Mouse (Mus musculus) thymus, postnatal 0 days (tissue): ENCODE measurements around the gene Tatdn3. TPM values are rescaled to one million over a fixed set of nuclear protein-coding genes. Genes with fewer than 3 reads are reported as not detected.
A peak's percentile ranks its signal among the peaks of the same experiment; 100 is the strongest.

Source experiments
- DNase-seq: peaks from one replicate; pipeline ENCODE4 v3.0.0-alpha.2; 2015; ENCODE audit warnings: low spot score
- polyA plus RNA-seq: library from polyadenylated mRNA; unstranded; fragments of >200 nt; fragmentation: Nextera tagmentation; extraction: Ambion mirVana; gene quantifications from 2 replicates; pipeline ENCODE4 v1.2.1, GENCODE M21; 2015

Gene Tatdn3
- polyA plus RNA-seq, result 12.0 and 14.0 TPM in 2 replicates

GRCm38 (mm10) chr1:191062781-191063485 is at the start of gene Tatdn3, which contains the start of gene Nsl1:
Tatdn3 (minus strand) TSS chr1:191062932.
Nsl1 (plus strand) TSS chr1:191063012.
- DNase-seq, result peak; percentile 87

GRCm38 (mm10) chr1:191111146-191111545 is 48.4 kb upstream of the Tatdn3 start:
- peak; percentile 12 for DNase-seq

- DNase-seq, result no peak
Observed at GRCm38 (mm10) chr1:191109907-191110306, 47.2 kb upstream of the Tatdn3 start.

- no peak for DNase-seq
Observed at GRCm38 (mm10) chr1:191107306-191107705, 44.6 kb upstream of the Tatdn3 start.

DNA sequence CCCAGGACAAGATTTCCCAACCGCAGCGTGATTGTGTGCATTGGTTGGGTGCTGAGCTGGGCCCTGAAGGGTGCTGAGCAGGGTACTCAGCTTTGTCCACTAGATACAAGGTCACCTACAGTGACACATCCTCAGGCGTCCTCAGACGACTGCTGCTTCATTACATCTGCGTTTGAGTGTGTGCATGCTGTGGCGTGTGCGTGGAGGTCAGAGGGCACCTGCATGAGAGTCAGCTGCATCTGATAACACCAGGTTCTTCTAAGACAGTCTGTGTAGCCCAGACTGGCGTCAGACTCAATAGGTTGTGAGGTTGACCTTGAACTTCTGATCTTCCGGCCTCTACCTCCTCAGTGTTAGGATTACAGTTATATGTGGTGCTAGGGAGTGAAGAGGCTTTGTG is 42.5 kb upstream of the Tatdn3 start:
- no peak for DNase-seq

DNA sequence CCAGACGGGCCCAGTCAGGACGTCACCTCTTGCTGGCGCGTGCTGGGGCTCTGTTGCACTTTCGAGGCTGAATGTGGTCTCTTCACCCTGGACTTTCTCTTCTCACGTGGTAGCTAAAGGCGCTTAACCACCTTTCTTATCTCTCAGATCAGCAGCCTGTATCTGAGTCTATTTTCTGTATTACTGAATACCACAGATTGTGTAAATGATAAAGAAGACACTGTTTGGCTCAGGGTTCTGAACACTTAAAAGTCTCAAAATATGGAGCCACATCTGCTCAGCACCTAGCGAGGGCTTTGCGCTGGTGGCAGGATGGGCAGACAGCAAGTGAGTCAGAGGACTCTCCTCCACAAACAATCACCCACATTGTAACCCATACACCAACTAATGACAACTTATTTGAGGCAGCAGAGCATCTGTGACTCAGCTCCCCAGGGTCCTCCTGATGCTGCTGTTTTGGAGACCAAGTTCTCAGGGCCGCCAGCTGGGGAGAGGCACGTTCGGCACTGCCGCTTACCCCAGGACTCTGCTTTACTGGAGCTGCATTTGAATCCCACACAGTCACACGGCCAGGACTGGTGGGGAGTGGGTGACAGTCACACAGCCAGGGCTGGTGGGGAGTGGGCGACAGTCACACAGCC is 40.1 kb upstream of the Tatdn3 start:
- no peak for DNase-seq

DNA sequence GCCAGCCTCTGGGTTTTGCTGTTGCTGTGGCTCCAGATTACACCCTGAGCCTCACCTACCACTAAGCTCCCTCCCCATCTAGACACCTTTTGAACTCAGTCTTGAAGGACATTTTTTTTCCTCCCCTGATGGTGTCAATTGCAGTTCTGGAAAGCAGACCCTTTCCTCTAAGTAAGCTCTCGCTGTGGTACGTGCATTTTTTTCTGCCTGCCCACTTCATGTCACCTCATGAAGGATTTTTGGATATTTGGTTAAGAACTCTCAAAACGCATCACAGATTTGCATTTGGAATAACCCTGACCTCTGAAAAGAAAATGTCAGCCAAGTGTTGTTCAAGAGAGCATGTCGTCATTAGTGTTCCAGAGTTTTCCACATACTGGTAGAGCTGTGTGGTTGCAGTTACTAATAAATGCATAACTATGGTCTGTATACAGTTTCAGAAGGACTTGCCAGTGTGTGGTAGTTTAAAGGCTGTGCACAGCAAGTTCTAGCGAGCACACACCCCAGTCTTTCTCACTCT is 37.1 kb upstream of the Tatdn3 start:
- no peak for DNase-seq

- no peak for DNase-seq
Observed at GRCm38 (mm10) chr1:191099114-191099513, 36.4 kb upstream of the Tatdn3 start.

GRCm38 (mm10) chr1:191097802-191098747 is 35.3 kb upstream of the Tatdn3 start, which contains the start of gene Batf3:
Batf3 (plus strand) TSS chr1:191097847.
- DNase-seq, result peak; percentile 24

DNA sequence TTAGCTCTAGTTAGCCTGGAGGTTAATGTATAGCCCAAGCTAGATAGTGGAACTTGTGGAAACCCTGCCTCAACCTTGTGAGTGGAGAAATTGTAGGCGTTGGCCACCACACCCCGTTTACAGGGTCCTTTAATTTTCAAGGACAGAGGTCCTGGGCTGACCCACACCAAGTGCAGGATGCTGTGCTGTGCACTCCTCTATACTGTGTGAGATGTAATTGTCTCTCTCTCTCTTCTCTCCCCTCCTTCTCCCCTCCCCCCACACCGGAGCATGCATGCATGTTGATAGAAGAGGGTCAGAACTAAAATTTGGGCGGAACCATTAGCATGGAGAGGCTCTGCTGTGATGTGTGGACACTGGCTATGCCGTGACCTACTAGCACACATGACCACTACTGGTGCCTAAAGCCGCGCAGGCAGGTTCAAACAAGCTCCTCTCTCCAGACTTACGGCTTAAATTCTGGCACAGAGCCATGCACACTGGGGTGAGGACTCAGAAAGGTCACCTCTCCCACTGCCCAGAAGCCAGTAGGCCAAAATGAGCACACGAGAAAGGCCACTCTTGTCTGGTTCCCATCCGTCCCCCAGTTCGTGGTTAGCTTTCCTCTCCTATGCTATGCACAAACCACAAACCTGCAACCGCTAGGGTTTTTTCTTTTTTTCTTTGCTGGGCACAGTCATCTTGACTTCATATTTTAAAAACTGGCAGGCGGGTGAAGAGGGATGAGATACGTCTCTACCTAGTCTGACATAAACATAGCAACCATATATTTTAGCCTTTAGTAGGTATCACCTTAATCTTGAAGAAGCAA is 34.3 kb upstream of the Tatdn3 start:
- DNase-seq, result no peak

GRCm38 (mm10) chr1:191095019-191095418 is 32.3 kb upstream of the Tatdn3 start:
- DNase-seq, result no peak

DNA sequence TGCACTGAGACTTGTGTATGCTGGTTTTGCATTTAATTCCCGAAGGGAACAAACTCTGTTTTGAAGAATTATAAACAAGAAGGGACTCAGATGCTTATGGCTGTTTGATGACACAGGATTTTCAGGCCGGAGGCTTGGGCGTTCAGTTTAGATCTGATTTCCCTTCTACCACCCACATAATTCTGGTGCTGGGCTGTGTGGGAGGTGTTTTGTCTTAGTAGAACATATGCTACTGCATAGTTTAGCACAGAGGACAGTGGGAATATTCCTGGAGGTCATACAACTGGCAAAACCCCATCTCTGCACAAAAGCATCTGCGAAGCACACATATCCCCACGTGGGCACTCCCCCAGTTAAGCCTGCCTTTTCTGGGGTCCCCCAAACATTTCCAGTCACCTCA is 30.8 kb upstream of the Tatdn3 start:
- DNase-seq, result no peak

- no peak for DNase-seq
Observed at GRCm38 (mm10) chr1:191092050-191092449, 29.3 kb upstream of the Tatdn3 start.

DNA sequence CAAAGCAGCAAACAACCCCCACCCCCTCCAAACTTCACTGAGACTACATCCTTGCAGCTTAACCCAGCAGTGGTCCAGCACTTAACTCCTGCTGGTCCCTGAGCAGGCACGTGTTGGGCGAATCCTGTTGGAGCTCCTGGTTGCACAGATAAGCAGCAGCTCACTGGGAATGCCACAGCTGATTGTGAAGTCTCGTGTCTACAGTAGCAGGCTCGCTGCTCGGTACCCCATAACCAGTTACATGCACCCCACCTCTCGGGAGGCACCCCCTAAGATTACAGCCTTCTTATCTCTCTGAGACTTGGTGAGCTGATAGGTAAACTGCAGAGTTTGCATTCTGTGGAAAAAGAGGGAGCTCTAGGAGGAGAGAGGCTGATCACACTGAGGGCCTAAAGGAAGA is 26.6 kb upstream of the Tatdn3 start:
- DNase-seq, result no peak

GRCm38 (mm10) chr1:191087955-191088354 is 25.2 kb upstream of the Tatdn3 start:
- no peak for DNase-seq

DNA sequence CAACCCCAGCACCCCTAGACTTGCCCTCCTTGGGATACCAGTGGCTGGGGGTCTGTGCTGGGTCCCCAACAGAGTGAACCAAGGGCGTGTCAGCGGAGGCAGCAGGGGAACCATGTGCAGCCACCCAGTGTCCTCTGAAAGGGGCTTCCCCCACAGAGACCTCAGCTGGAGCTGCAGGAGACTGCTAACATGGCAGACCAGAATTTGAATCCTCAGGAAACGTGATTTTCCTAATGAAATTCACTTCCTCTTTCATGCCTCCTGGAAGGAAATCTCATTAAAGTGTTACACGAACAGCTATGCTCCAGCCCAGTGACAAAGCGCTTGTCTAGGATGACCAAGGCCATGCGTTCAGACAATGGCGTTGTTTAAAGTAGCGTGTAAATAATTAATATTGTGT is 24.2 kb upstream of the Tatdn3 start:
- DNase-seq, result no peak

DNA sequence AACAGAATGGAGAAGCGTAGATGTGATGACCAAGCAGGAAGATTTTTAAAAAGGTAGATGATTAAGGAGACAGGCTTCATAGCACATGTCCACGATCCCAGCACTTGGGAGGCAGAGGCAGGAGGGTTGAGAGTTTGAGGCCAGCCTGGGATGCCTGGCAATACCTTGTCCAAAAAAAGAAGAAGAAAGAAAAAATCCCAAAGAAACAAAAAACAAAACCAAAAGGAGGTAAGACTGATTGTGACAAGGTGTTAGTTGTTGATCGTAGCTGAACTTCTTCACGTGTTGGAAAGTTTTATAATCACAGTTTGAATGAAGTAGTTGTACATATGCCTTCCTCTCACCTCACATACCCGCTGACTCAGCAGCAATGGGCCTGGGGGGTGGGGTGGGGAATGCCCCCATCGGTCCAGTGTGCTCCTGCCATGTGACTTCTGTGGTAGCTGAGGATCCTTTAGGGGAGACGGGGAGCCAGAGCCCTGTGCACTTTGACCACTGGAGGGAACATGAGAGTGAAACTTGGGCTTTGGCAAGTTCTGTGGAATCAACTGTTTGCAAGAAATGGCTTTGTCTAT is 23.7 kb upstream of the Tatdn3 start:
- DNase-seq, result no peak

DNA sequence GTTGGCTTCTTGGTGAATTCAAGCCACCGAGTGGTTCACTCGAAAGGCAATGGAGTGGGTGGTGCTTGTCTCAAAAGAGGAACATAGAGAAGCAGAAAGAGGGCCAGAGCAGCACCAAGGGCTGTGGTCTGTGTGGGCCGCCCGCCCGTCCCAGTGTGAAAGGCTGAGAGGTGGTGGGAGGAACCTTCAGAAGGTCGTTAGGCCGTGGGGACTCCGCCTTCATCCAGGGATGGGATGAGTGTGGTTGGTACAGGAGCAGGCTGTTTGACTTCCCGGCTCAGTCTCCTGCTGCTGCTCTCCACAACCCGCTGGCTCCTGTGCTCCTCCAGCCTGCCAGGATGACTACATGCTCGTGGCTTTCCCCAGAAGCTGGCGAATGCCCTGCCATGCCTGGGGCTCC is 22.9 kb upstream of the Tatdn3 start:
- no peak for DNase-seq

DNA sequence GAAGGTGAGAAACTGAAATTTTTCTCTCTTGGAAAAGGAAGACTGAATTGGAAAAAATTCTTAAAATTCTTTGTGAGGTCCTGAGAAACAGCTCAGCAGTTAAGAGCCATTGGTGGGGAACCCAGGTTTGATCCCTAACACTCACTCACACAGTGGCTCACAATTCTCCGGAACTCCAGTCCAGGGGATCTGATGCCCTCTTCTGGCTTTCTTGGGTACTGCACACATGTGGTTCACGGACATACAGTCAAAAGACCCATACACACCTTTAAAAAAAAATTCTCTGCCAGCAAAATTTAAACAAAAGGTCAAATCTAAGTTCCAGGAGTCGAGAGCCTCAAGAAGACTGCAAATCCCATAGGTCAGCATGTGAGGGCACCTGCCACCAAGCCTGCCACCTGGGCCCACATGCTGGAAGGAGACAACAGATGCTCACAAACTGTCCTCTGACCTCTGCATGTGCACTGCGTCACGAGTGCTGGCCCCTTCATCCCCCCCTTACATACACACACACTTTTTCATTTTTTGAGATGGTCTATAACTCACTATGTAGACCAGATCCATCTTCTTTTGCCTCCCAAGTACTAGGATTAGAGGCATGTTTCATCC is 22.3 kb upstream of the Tatdn3 start:
- peak; percentile 31 for DNase-seq

- DNase-seq, result no peak
Observed at GRCm38 (mm10) chr1:191083230-191083629, 20.5 kb upstream of the Tatdn3 start.
